ENCODE assay signal across 10 mouse cellular contexts in genomic region chr10:39521861-39522391, GRCm38 (mm10).
DNase-seq lines count a peak whose midpoint lies in the region; ATAC-seq lines count a peak whose summit lies in the region.
"Had no signal": no experiment of that assay in that cellular context is flagged by ENCODE, and none has a peak within 500 bp of the region (broad histone marks: within the 10 kb centered on the region; RNA-seq: fewer than 3 reads in every experiment).

No protein-coding gene starts in this region.

- H3K4me2 ChIP-seq in limb, embryonic 12.5 days = no peak overlapping the region
- no peak overlapping the region for H3K4me2 ChIP-seq in hindbrain, embryonic 16.5 days (ENCODE audit: low read length)

- H3K4me1 ChIP-seq in limb, embryonic 12.5 days (replicated peaks) = peaks cover 65% of the 10 kb centered on the region
- peaks cover 71% of the 10 kb centered on the region for H3K4me1 ChIP-seq in limb, embryonic 10.5 days
- H3K4me1 ChIP-seq in hindbrain, embryonic 16.5 days (ENCODE audit: control insufficient read depth, insufficient read depth, low read depth, low read length) = peaks cover 29% of the 10 kb centered on the region

- H3K9me3 ChIP-seq in limb, embryonic 12.5 days = no peaks in the 10 kb centered on the region
- H3K9me3 ChIP-seq in limb, embryonic 10.5 days (replicated peaks) = no peaks in the 10 kb centered on the region
- no peaks in the 10 kb centered on the region for H3K9me3 ChIP-seq in hindbrain, embryonic 16.5 days (ENCODE audit: control insufficient read depth, low read length)

- no peaks in the 10 kb centered on the region for H3K27me3 ChIP-seq in limb, embryonic 12.5 days
- no peaks in the 10 kb centered on the region for H3K27me3 ChIP-seq in limb, embryonic 10.5 days (ENCODE audit: low read depth, poor library complexity, severe bottlenecking)
- H3K27me3 ChIP-seq in hindbrain, embryonic 16.5 days (replicated peaks; ENCODE audit: control insufficient read depth, insufficient read depth, low read length) = no peaks in the 10 kb centered on the region

- WGBS in limb, embryonic 12.5 days = 60% methylated on average over 5 of the region's 5 CpGs
- 81% methylated on average over 5 of the region's 5 CpGs for WGBS in limb, embryonic 10.5 days
- 70% methylated on average over 5 of the region's 5 CpGs for WGBS in hindbrain, embryonic 16.5 days

- H3K4me3 ChIP-seq in limb, embryonic 12.5 days (replicated peaks) = no peak overlapping the region
- no peak overlapping the region for H3K4me3 ChIP-seq in limb, embryonic 10.5 days
- no peak overlapping the region for H3K4me3 ChIP-seq in hindbrain, embryonic 16.5 days (ENCODE audit: low read length)

- H3K27ac ChIP-seq in limb, embryonic 12.5 days = peak overlapping the region; percentile 42; the same call in 1 of the 2 replicates
- H3K27ac ChIP-seq in limb, embryonic 10.5 days = no peak overlapping the region
- 0 out of 2 replicates have a peak overlapping the region, but pooled peaks have one; percentile 6 for H3K27ac ChIP-seq in hindbrain, embryonic 16.5 days (ENCODE audit: low read depth, low read length)

- no peak for DNase-seq in limb, embryonic 10.5 days (ENCODE audit: low spot score)
- DNase-seq in 416B (ENCODE audit: low read depth) = peak; percentile 17
- DNase-seq in CD4-positive, CD25-positive, alpha-beta regulatory T cell, adult 2 months (ENCODE audit: low read depth, low spot score) = peak; percentile 60
- DNase-seq in natural killer cell, adult 2 months (ENCODE audit: low spot score in 2 of 2) = no peak
- no peak for DNase-seq in gastrocnemius, postnatal 10 days
- DNase-seq: gastrocnemius, postnatal 36 days; lung, postnatal 36 days; right cerebral cortex, postnatal 4 days had no signal

- H3K36me3 ChIP-seq in limb, embryonic 12.5 days = peaks cover 11% of the 10 kb centered on the region
- peaks cover 12% of the 10 kb centered on the region for H3K36me3 ChIP-seq in limb, embryonic 10.5 days
- no peaks in the 10 kb centered on the region for H3K36me3 ChIP-seq in hindbrain, embryonic 16.5 days (ENCODE audit: control insufficient read depth, insufficient read depth, low read length)

- no peak for ATAC-seq in limb, embryonic 12.5 days (ENCODE audit: insufficient number of reproducible peaks, insufficient read depth, low FRiP score, low TSS enrichment, low read depth)
- no peak for ATAC-seq in hindbrain, embryonic 16.5 days

- no peak overlapping the region for H3K9ac ChIP-seq in limb, embryonic 12.5 days (replicated peaks)
- H3K9ac ChIP-seq in hindbrain, embryonic 16.5 days (ENCODE audit: low read depth, low read length) = peak overlapping the region; percentile 23; the same call in 1 of the 2 replicates

Comparison
In these comparisons a context has a peak if more than half of its experiments do, and no peak if none do; other contexts are left out.
1. DNase-seq: peak in 416B (single experiment) and CD4-positive, CD25-positive, alpha-beta regulatory T cell, adult 2 months (single experiment); none in limb, embryonic 10.5 days (single experiment), natural killer cell, adult 2 months (0 of 2) and gastrocnemius, postnatal 10 days (single experiment).